Mouse (Mus musculus) kidney, postnatal 0 days (tissue): ENCODE data around the gene Bet1l. TPM values are rescaled to one million over a fixed set of nuclear protein-coding genes. Genes with fewer than 3 reads are reported as not detected.

Source experiments
- ATAC-seq: fragments of 200-750 bp; cut with Nextera tagmentation; replicated peaks from 2 replicates; pipeline ENCODE4 v1.8.0; 2017; ENCODE audit warnings: low read depth, moderate number of reproducible peaks, moderate TSS enrichment, moderate library complexity; ENCODE audit not compliant: low FRiP score
- DNase-seq: peaks from one replicate; pipeline ENCODE4 v3.0.0-alpha.2; 2016; ENCODE audit warnings: low spot score
- H3K27ac ChIP-seq: fragments of 300-500 bp; sonication (generic); 2 replicates; pipeline ENCODE4 v1.5.1; 2014; ENCODE audit warnings: mild to moderate bottlenecking
- H3K27me3 ChIP-seq: fragments of 300-500 bp; sonication (generic); 2 replicates; pipeline ENCODE4 v1.6.1; 2014; ENCODE audit warnings: low read length, mixed read lengths; ENCODE audit not compliant: insufficient read depth
- H3K36me3 ChIP-seq: fragments of 300-500 bp; sonication (generic); 2 replicates; pipeline ENCODE4 v1.6.1; 2014; ENCODE audit warnings: low read length, mixed read lengths; ENCODE audit not compliant: insufficient read depth
- H3K4me1 ChIP-seq: fragments of 300-500 bp; sonication (generic); replicated peaks from 2 replicates; pipeline ENCODE4 v1.6.1; 2014; ENCODE audit warnings: antibody characterized with exemption, low read length, mixed read lengths; ENCODE audit not compliant: insufficient read depth
- H3K4me2 ChIP-seq: fragments of 300-500 bp; sonication (generic); 2 replicates; pipeline ENCODE4 v1.6.1; 2014; ENCODE audit warnings: mild to moderate bottlenecking, low read length, moderate library complexity, mixed read lengths
- H3K4me3 ChIP-seq: fragments of 300-500 bp; sonication (generic); replicated peaks from 2 replicates; pipeline ENCODE4 v1.5.1; 2014; ENCODE audit warnings: low read depth, low read length
- H3K9ac ChIP-seq: fragments of 300-500 bp; sonication (generic); 2 replicates; pipeline ENCODE4 v1.6.1; 2014; ENCODE audit warnings: low read depth, low read length
- H3K9me3 ChIP-seq: fragments of 300-500 bp; sonication (generic); replicated peaks from 2 replicates; pipeline ENCODE4 v1.6.1; 2016; ENCODE audit warnings: low read length, inconsistent platforms, mixed read lengths
- CTCF ChIP-seq: IDR thresholded peaks from 2 replicates; pipeline ENCODE4 v1.5.1; 2016; ENCODE audit warnings: antibody characterized with exemption, low read depth, mild to moderate bottlenecking, moderate library complexity
- WGBS: fragments of 180-500 bp; shearing (Covaris S2); extraction: QIAGEN DNeasy Blood & Tissue Kit; methylation state at CpG from one replicate; pipeline ENCODE4 v1.1.7; 2014; 5-methylcytosine and 5-hydroxymethylcytosine counted together
- polyA plus RNA-seq: library from polyadenylated mRNA; unstranded; fragments of >200 nt; fragmentation: Nextera tagmentation; extraction: Ambion mirVana; gene quantifications from 2 replicates; pipeline ENCODE4 v1.2.1, GENCODE M21; 2015

Gene Bet1l
- polyA plus RNA-seq, 1 experiment from 2014 or later = 53.9 TPM

GRCm38 (mm10) chr7:140880865-140881515 is 23.6 kb upstream of the Bet1l start:
- 10% methylated on average over 8 of the region's 8 CpGs for WGBS
- Histone ChIP-seq H3K4me1 (0 out of 2 replicates have a peak, but pooled peaks cover 3% of the 10 kb centered on the region), H3K4me2 (peak overlapping the region; percentile 89), H3K9me3 (no peaks in the 10 kb centered on the region), H3K4me3 (peak overlapping the region; percentile 85), H3K9ac (peak overlapping the region; percentile 86), H3K36me3 (peaks cover 8% of the 10 kb centered on the region; the same call in 1 of the 2 replicates), H3K27me3 (no peaks in the 10 kb centered on the region), H3K27ac (peak overlapping the region; percentile 92)
- DNase-seq = peak; percentile 13
- no peak for TF ChIP-seq CTCF
- ATAC-seq = no peak

GRCm38 (mm10) chr7:140880419-140880818 is 23.0 kb upstream of the Bet1l start:
- Histone ChIP-seq H3K9ac (no peak overlapping the region), H3K36me3 (peaks cover 8% of the 10 kb centered on the region; the same call in 1 of the 2 replicates), H3K4me2 (peak overlapping the region; percentile 89; the same call in 1 of the 2 replicates), H3K4me1 (0 out of 2 replicates have a peak, but pooled peaks cover 3% of the 10 kb centered on the region), H3K27me3 (no peaks in the 10 kb centered on the region), H3K4me3 (no peak overlapping the region), H3K9me3 (no peaks in the 10 kb centered on the region), H3K27ac (peak overlapping the region; percentile 42; the same call in 1 of the 2 replicates)
- ATAC-seq (no peak), DNase-seq (no peak)
- no peak for TF ChIP-seq CTCF
- WGBS = 72% methylated on average over 3 of the region's 3 CpGs

GRCm38 (mm10) chr7:140879355-140879754 is 22.0 kb upstream of the Bet1l start:
- TF ChIP-seq CTCF = no peak
- H3K36me3 ChIP-seq = peaks cover 13% of the 10 kb centered on the region
- H3K4me3 ChIP-seq = no peak overlapping the region
- no peak overlapping the region for H3K4me2 ChIP-seq
- no peaks in the 10 kb centered on the region for H3K27me3 ChIP-seq
- DNase-seq (no peak), ATAC-seq (no peak)
- 91% methylated on average over 7 of the region's 7 CpGs for WGBS
- H3K4me1 ChIP-seq = 0 out of 2 replicates have a peak, but pooled peaks cover 3% of the 10 kb centered on the region
- H3K9ac ChIP-seq = no peak overlapping the region
- H3K9me3 ChIP-seq = no peaks in the 10 kb centered on the region
- no peak overlapping the region for H3K27ac ChIP-seq

GRCm38 (mm10) chr7:140877364-140877763 is 20.0 kb upstream of the Bet1l start:
- Histone ChIP-seq H3K9me3 (no peaks in the 10 kb centered on the region), H3K9ac (no peak overlapping the region), H3K4me3 (no peak overlapping the region), H3K4me1 (0 out of 2 replicates have a peak, but pooled peaks cover 3% of the 10 kb centered on the region), H3K27me3 (no peaks in the 10 kb centered on the region), H3K27ac (no peak overlapping the region), H3K4me2 (no peak overlapping the region), H3K36me3 (peaks cover 20% of the 10 kb centered on the region)
- no peak for TF ChIP-seq CTCF
- no peak for DNase-seq
- ATAC-seq = no peak
- 92% methylated on average over 6 of the region's 6 CpGs for WGBS

- peaks cover 22% of the 10 kb centered on the region for H3K36me3 ChIP-seq
- 91% methylated on average over 4 of the region's 4 CpGs for WGBS
- TF ChIP-seq CTCF = no peak
- no peaks in the 10 kb centered on the region for H3K27me3 ChIP-seq
- no peaks in the 10 kb centered on the region for H3K9me3 ChIP-seq
- no peak overlapping the region for H3K4me3 ChIP-seq
- no peaks in the 10 kb centered on the region for H3K4me1 ChIP-seq
- H3K4me2 ChIP-seq = no peak overlapping the region
- no peak for DNase-seq
- ATAC-seq = no peak
- no peak overlapping the region for H3K9ac ChIP-seq
- no peak overlapping the region for H3K27ac ChIP-seq
These were observed 16.8 kb upstream of the Bet1l start for GRCm38 (mm10) chr7:140874224-140874623.

- H3K36me3 ChIP-seq = peaks cover 48% of the 10 kb centered on the region
- ATAC-seq = no peak
- WGBS = 89% methylated on average over 12 of the region's 12 CpGs
These were observed 7.4 kb upstream of the Bet1l start for GRCm38 (mm10) chr7:140864761-140865160.

More at GRCm38 (mm10) chr7:140864761-140865160, 7.4 kb upstream of the Bet1l start:
- no peaks in the 10 kb centered on the region for H3K27me3 ChIP-seq
- no peak for TF ChIP-seq CTCF
- DNase-seq = no peak
- H3K4me2 ChIP-seq = no peak overlapping the region
- no peak overlapping the region for H3K9ac ChIP-seq
- H3K4me3 ChIP-seq = no peak overlapping the region
- H3K27ac ChIP-seq = no peak overlapping the region
- no peaks in the 10 kb centered on the region for H3K9me3 ChIP-seq
- no peaks in the 10 kb centered on the region for H3K4me1 ChIP-seq
